Mouse (Mus musculus): ENCODE measurements around the gene Platr25. TPM values are rescaled to one million over a fixed set of nuclear protein-coding genes. Genes with fewer than 3 reads are reported as not detected.
"Not testable (repeated sequence)": the region's sequence is repeated elsewhere in the genome, so short reads cannot be mapped to it uniquely, and the experiment has no call there.

Platr25 gene
- polyA plus RNA-seq, 1 experiment from 2014 or later = 36.8 TPM

- Histone ChIP-seq H3K9ac (ENCODE audit: low read depth, low read length) (peak overlapping the region; percentile 42; the same call in 1 of the 2 replicates), H3K4me2 (replicated peaks; ENCODE audit: low read depth, low read length) (peak overlapping the region; percentile 24), H3K4me3 (ENCODE audit: low read depth, low read length) (peak overlapping the region; percentile 37)
- ATAC-seq (ENCODE audit: low FRiP score) = peak; percentile 100
- not testable (repeated sequence) for H3K27ac ChIP-seq (ENCODE audit: low read depth, low read length); H3K36me3 ChIP-seq (ENCODE audit: control insufficient read depth, insufficient read depth, low read length); H3K9me3 ChIP-seq (ENCODE audit: control insufficient read depth, low read length); H3K27me3 ChIP-seq (ENCODE audit: control insufficient read depth, insufficient read depth, low read length); H3K4me1 ChIP-seq (replicated peaks; ENCODE audit: control insufficient read depth, insufficient read depth, low read length)
- 2% methylated on average over 17 of the region's 20 CpGs for WGBS
- peak; percentile 62 for DNase-seq (ENCODE audit: low spot score)
Measured at GRCm38 (mm10) chr13:62684608-62685286, 75.8 kb downstream of the Platr25 start.

DNA sequence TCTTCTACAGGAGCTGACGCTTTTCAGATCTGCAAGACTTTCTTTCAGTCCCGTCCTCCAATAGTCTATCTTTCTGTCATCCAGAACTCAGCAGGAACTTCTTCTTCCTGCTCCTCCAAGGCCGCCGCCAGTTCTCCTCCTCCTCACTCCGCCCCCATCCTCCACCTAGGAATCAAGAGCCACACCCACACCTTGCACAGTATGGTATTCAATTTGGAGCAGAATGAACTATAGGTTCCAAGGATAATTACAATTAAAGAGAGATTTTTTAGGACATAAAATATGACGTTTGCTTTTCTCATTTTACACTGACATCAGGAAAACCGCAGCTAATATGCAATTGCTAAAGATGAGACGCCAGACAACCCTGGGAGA lies 107.2 kb downstream of the Platr25 start:
- 0 out of 2 replicates have a peak, but pooled peaks cover 2% of the 10 kb centered on the region for H3K9me3 ChIP-seq (ENCODE audit: control insufficient read depth, low read length)
- no peak overlapping the region for H3K27ac ChIP-seq (ENCODE audit: low read depth, low read length)
- no peaks in the 10 kb centered on the region for H3K4me1 ChIP-seq (replicated peaks; ENCODE audit: control insufficient read depth, insufficient read depth, low read length)
- no peak for DNase-seq (ENCODE audit: low spot score)
- H3K27me3 ChIP-seq (ENCODE audit: control insufficient read depth, insufficient read depth, low read length) = no peaks in the 10 kb centered on the region
- no peaks in the 10 kb centered on the region for H3K36me3 ChIP-seq (ENCODE audit: control insufficient read depth, insufficient read depth, low read length)
- ATAC-seq (ENCODE audit: low FRiP score) = peak; percentile 93
- WGBS = 25% methylated on average over 8 of the region's 8 CpGs
- no peak overlapping the region for H3K9ac ChIP-seq (ENCODE audit: low read depth, low read length)
- H3K4me3 ChIP-seq (ENCODE audit: low read depth, low read length) = peak overlapping the region; percentile 43
- H3K4me2 ChIP-seq (replicated peaks; ENCODE audit: low read depth, low read length) = peak overlapping the region; percentile 34

DNA sequence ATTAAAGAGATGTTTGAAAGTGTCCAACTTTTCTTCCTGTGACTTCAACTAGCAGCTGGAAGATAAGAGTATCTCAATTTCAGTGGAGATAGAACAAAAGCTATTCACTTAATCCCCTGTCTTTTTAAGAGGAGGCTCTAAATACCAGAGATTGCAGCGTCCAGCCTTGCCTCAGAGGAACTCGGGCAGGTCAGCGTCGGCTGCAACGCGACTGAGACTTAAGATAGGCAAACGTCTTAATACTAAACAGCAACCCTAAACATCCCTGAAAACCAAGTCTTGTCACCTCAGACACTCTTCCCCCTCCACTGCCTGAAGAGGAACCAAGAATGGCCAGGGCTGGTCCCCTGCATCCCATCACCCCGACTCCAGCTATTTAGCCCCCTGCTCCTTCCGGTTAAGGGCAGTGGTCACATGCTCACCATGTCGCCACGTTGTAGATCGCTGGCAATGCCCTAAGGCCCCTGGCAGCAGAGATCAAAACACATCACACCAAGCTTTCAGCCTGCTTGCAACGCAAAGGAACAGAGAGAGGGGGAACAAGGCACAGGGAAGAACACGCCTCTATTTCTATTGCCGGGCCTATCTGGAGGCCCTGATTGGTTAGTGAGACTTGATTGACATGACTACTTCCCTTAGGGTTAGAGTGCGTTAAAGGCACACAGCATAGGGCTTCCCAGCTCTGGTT lies 107.7 kb downstream of the Platr25 start:
- not testable (repeated sequence) for H3K4me1 ChIP-seq (replicated peaks; ENCODE audit: control insufficient read depth, insufficient read depth, low read length); H3K36me3 ChIP-seq (ENCODE audit: control insufficient read depth, insufficient read depth, low read length); H3K9me3 ChIP-seq (ENCODE audit: control insufficient read depth, low read length); H3K27me3 ChIP-seq (ENCODE audit: control insufficient read depth, insufficient read depth, low read length)
- 1% methylated on average over 16 of the region's 16 CpGs for WGBS
- Histone ChIP-seq H3K9ac (ENCODE audit: low read depth, low read length) (peak overlapping the region; percentile 52; the same call in 1 of the 2 replicates), H3K4me3 (ENCODE audit: low read depth, low read length) (peak overlapping the region; percentile 43), H3K4me2 (replicated peaks; ENCODE audit: low read depth, low read length) (peak overlapping the region; percentile 34), H3K27ac (ENCODE audit: low read depth, low read length) (peak overlapping the region; percentile 7; the same call in 1 of the 2 replicates)
- DNase-seq (ENCODE audit: low spot score) = peak; percentile 72
- peak; percentile 100 for ATAC-seq (ENCODE audit: low FRiP score)

GRCm38 (mm10) chr13:62627071-62627470 lies 133.4 kb downstream of the Platr25 start:
- not testable (repeated sequence) for H3K4me3 ChIP-seq (ENCODE audit: low read depth, low read length); H3K9me3 ChIP-seq (ENCODE audit: control insufficient read depth, low read length); H3K27me3 ChIP-seq (ENCODE audit: control insufficient read depth, insufficient read depth, low read length); H3K27ac ChIP-seq (ENCODE audit: low read depth, low read length); H3K4me1 ChIP-seq (replicated peaks; ENCODE audit: control insufficient read depth, insufficient read depth, low read length); H3K4me2 ChIP-seq (replicated peaks; ENCODE audit: low read depth, low read length); H3K9ac ChIP-seq (ENCODE audit: low read depth, low read length); ATAC-seq (ENCODE audit: low FRiP score); H3K36me3 ChIP-seq (ENCODE audit: control insufficient read depth, insufficient read depth, low read length)
- 43% methylated on average over 1 of the region's 1 CpGs for WGBS
- DNase-seq (ENCODE audit: low spot score) = peak; percentile 50

- Histone ChIP-seq H3K9ac (ENCODE audit: low read depth, low read length) (0 out of 2 replicates have a peak overlapping the region, but pooled peaks have one; percentile 31), H3K4me2 (replicated peaks; ENCODE audit: low read depth, low read length) (peak overlapping the region; percentile 46), H3K4me3 (ENCODE audit: low read depth, low read length) (peak overlapping the region; percentile 37)
- H3K9me3 ChIP-seq (ENCODE audit: control insufficient read depth, low read length); H3K27ac ChIP-seq (ENCODE audit: low read depth, low read length); H3K27me3 ChIP-seq (ENCODE audit: control insufficient read depth, insufficient read depth, low read length); H3K36me3 ChIP-seq (ENCODE audit: control insufficient read depth, insufficient read depth, low read length); H3K4me1 ChIP-seq (replicated peaks; ENCODE audit: control insufficient read depth, insufficient read depth, low read length): not testable (repeated sequence)
- 6% methylated on average over 7 of the region's 7 CpGs for WGBS
- DNase-seq (ENCODE audit: low spot score) = peak; percentile 23
- peak; percentile 88 for ATAC-seq (ENCODE audit: low FRiP score)
Measured at GRCm38 (mm10) chr13:62624277-62624665, 136.2 kb downstream of the Platr25 start.

GRCm38 (mm10) chr13:62623577-62624276 lies 136.8 kb downstream of the Platr25 start, which contains the start of gene 6720489N17Rik:
Gene 6720489N17Rik, minus strand, starts transcription at chr13:62624182.
- Histone ChIP-seq H3K9ac (ENCODE audit: low read depth, low read length) (peak within 1 kb of the TSS; percentile 56), H3K4me2 (replicated peaks; ENCODE audit: low read depth, low read length) (peak within 1 kb of the TSS; percentile 46), H3K4me3 (ENCODE audit: low read depth, low read length) (peak within 1 kb of the TSS; percentile 37)
- H3K4me1 ChIP-seq (replicated peaks; ENCODE audit: control insufficient read depth, insufficient read depth, low read length); H3K27ac ChIP-seq (ENCODE audit: low read depth, low read length); H3K36me3 ChIP-seq (ENCODE audit: control insufficient read depth, insufficient read depth, low read length); H3K9me3 ChIP-seq (ENCODE audit: control insufficient read depth, low read length); H3K27me3 ChIP-seq (ENCODE audit: control insufficient read depth, insufficient read depth, low read length): not testable (repeated sequence)
- DNase-seq (ENCODE audit: low spot score) (peak; percentile 85), ATAC-seq (ENCODE audit: low FRiP score) (peak; percentile 100)
- WGBS = under 1% methylated on average over 15 of the region's 15 CpGs

MicroRNAs encoded within 50 kb of the gene (microRNA counts, 519-probe panel; counts per million panel counts)
- microRNA mmu-miR-713 = not detected

Other genes starting within 250 kb of the Platr25 start
- not detected in 2 replicates for gene Zfp935, start 202.2 kb downstream of the Platr25 start, polyA plus RNA-seq (2014; fragmentation: Nextera tagmentation; extraction: Ambion mirVana)
- gene Zfp934, start 189.5 kb downstream of the Platr25 start, polyA plus RNA-seq (2014; fragmentation: Nextera tagmentation; extraction: Ambion mirVana) = 18.7 and 24.1 TPM in 2 replicates
- 12.0 and 13.8 TPM in 2 replicates for gene 6720489N17Rik, start 136.5 kb downstream of the Platr25 start, polyA plus RNA-seq (2014; fragmentation: Nextera tagmentation; extraction: Ambion mirVana)
- 11.8 and 12.7 TPM in 2 replicates for gene Gm5141, start 25.1 kb upstream of the Platr25 start, polyA plus RNA-seq (2014; fragmentation: Nextera tagmentation; extraction: Ambion mirVana)
- gene Fbp2, start 97.7 kb upstream of the Platr25 start, polyA plus RNA-seq (2014; fragmentation: Nextera tagmentation; extraction: Ambion mirVana) = 0.14 TPM in 1 of 2 replicates, not detected in the other
- not detected in 2 replicates for gene Fbp1, start 127.6 kb upstream of the Platr25 start, polyA plus RNA-seq (2014; fragmentation: Nextera tagmentation; extraction: Ambion mirVana)
- 41.9 and 46.2 TPM in 2 replicates for gene 2010111I01Rik, start 204.2 kb upstream of the Platr25 start, polyA plus RNA-seq (2014; fragmentation: Nextera tagmentation; extraction: Ambion mirVana)